ENCODE assay signal across 9 mouse cellular contexts in genomic region chr19:44299078-44299477, GRCm38 (mm10). TPM values are rescaled to one million over a fixed set of nuclear protein-coding genes. Genes with fewer than 3 reads are reported as not detected.
DNase-seq lines count a peak whose midpoint lies in the region; ATAC-seq lines count a peak whose summit lies in the region.
"Had no signal": no experiment of that assay in that cellular context is flagged by ENCODE, and none has a peak within 500 bp of the region (broad histone marks: within the 10 kb centered on the region; RNA-seq: fewer than 3 reads in every experiment).

No protein-coding gene starts in this region.

- H3K4me1 ChIP-seq in liver, embryonic 11.5 days (replicated peaks; ENCODE audit: control insufficient read depth, insufficient read depth, low read length) = peaks cover 68% of the 10 kb centered on the region
- H3K4me1 ChIP-seq in forebrain, embryonic 10.5 days = peaks cover 68% of the 10 kb centered on the region
- H3K4me1 ChIP-seq in limb, embryonic 11.5 days (ENCODE audit: control insufficient read depth, insufficient read depth, low read length) = peaks cover 34% of the 10 kb centered on the region
- H3K4me1 ChIP-seq in neural tube, embryonic 14.5 days (ENCODE audit: control insufficient read depth, insufficient read depth, low read length) = peaks cover 51% of the 10 kb centered on the region

- H3K36me3 ChIP-seq in liver, embryonic 11.5 days (ENCODE audit: control insufficient read depth, insufficient read depth, low read length) = peaks cover 78% of the 10 kb centered on the region
- peaks cover 93% of the 10 kb centered on the region for H3K36me3 ChIP-seq in forebrain, embryonic 10.5 days (replicated peaks)
- peaks cover 57% of the 10 kb centered on the region for H3K36me3 ChIP-seq in limb, embryonic 11.5 days (ENCODE audit: control insufficient read depth, insufficient read depth, low read length)
- H3K36me3 ChIP-seq in neural tube, embryonic 14.5 days (ENCODE audit: control insufficient read depth, insufficient read depth, low read length) = peaks cover 71% of the 10 kb centered on the region

- H3K4me2 ChIP-seq in liver, embryonic 11.5 days = peak overlapping the region; percentile 97
- H3K4me2 ChIP-seq in limb, embryonic 11.5 days (ENCODE audit: low read depth, severe bottlenecking) = peak overlapping the region; percentile 100; the same call in 1 of the 2 replicates
- H3K4me2 ChIP-seq in neural tube, embryonic 14.5 days (ENCODE audit: low read depth, low read length) = peak overlapping the region; percentile 95

- H3K9me3 ChIP-seq in liver, embryonic 11.5 days (ENCODE audit: control insufficient read depth, low read length) = no peaks in the 10 kb centered on the region
- H3K9me3 ChIP-seq in forebrain, embryonic 10.5 days = no peaks in the 10 kb centered on the region
- no peaks in the 10 kb centered on the region for H3K9me3 ChIP-seq in limb, embryonic 11.5 days (ENCODE audit: control insufficient read depth, low read length)
- H3K9me3 ChIP-seq in neural tube, embryonic 14.5 days (ENCODE audit: control insufficient read depth, low read length) = no peaks in the 10 kb centered on the region

- ATAC-seq in liver, embryonic 11.5 days (replicated peaks; ENCODE audit: low FRiP score) = no peak
- no peak for ATAC-seq in limb, embryonic 11.5 days (ENCODE audit: insufficient number of reproducible peaks, low FRiP score, low TSS enrichment, low read depth)
- ATAC-seq in neural tube, embryonic 14.5 days (ENCODE audit: low read depth) = no peak

- 0 out of 2 replicates have a peak overlapping the region, but pooled peaks have one; percentile 16 for H3K9ac ChIP-seq in liver, embryonic 11.5 days (ENCODE audit: low read depth, low read length)
- H3K9ac ChIP-seq in limb, embryonic 11.5 days (ENCODE audit: low read length) = no peak overlapping the region
- no peak overlapping the region for H3K9ac ChIP-seq in neural tube, embryonic 14.5 days (replicated peaks; ENCODE audit: low read depth, low read length)

- WGBS in liver, embryonic 11.5 days = 94% methylated on average over 9 of the region's 9 CpGs
- WGBS in forebrain, embryonic 10.5 days = 91% methylated on average over 9 of the region's 9 CpGs
- WGBS in limb, embryonic 11.5 days = 91% methylated on average over 9 of the region's 9 CpGs
- WGBS in neural tube, embryonic 14.5 days = 82% methylated on average over 9 of the region's 9 CpGs

- H3K27ac ChIP-seq in liver, embryonic 11.5 days (ENCODE audit: low read depth, low read length) = no peak overlapping the region
- no peak overlapping the region for H3K27ac ChIP-seq in forebrain, embryonic 10.5 days
- H3K27ac ChIP-seq in limb, embryonic 11.5 days (replicated peaks; ENCODE audit: low read depth, low read length) = no peak overlapping the region
- H3K27ac ChIP-seq in neural tube, embryonic 14.5 days (ENCODE audit: low read depth, low read length) = no peak overlapping the region

- H3K27me3 ChIP-seq in liver, embryonic 11.5 days (replicated peaks; ENCODE audit: control insufficient read depth, insufficient read depth, low read length) = no peaks in the 10 kb centered on the region
- no peaks in the 10 kb centered on the region for H3K27me3 ChIP-seq in forebrain, embryonic 10.5 days (ENCODE audit: poor library complexity, severe bottlenecking)
- H3K27me3 ChIP-seq in limb, embryonic 11.5 days (ENCODE audit: control insufficient read depth, insufficient read depth, low read length) = no peaks in the 10 kb centered on the region
- no peaks in the 10 kb centered on the region for H3K27me3 ChIP-seq in neural tube, embryonic 14.5 days (ENCODE audit: control insufficient read depth, insufficient read depth, low read length)

- peak overlapping the region; percentile 88 for H3K4me3 ChIP-seq in liver, embryonic 11.5 days (ENCODE audit: low read depth, low read length)
- H3K4me3 ChIP-seq in forebrain, embryonic 10.5 days = peak overlapping the region; percentile 76
- H3K4me3 ChIP-seq in limb, embryonic 11.5 days (ENCODE audit: low read depth, low read length) = peak overlapping the region; percentile 94; the same call in 1 of the 2 replicates
- peak overlapping the region; percentile 79 for H3K4me3 ChIP-seq in neural tube, embryonic 14.5 days (ENCODE audit: low read depth, low read length)

- no peak for DNase-seq in liver, embryonic 11.5 days (ENCODE audit: low spot score)
- no peak for DNase-seq in liver
- DNase-seq in forebrain, embryonic 10.5 days (ENCODE audit: extremely low spot score, low spot score) = no peak
- DNase-seq in limb, embryonic 11.5 days (ENCODE audit: low spot score) = no peak
- no peak for DNase-seq in T-cell, adult 2 months (ENCODE audit: low spot score)
- no peak for DNase-seq in testis, postnatal 14 days (ENCODE audit: low spot score)
- DNase-seq in thymus, postnatal 10 days (ENCODE audit: low spot score in 2 of 2) = no peak
- DNase-seq: layer of hippocampus, postnatal 36 days had no signal

RNA-seq across cellular contexts. Expression of gene Scd2, which starts 5.6 kb away (rescaled TPM):
- 212 and 231 TPM in 2 replicates for polyA plus RNA-seq in liver, embryonic 11.5 days (2014; fragmentation: Nextera tagmentation; extraction: Ambion mirVana)
- 369 and 403 TPM in 2 replicates for polyA plus RNA-seq in forebrain, embryonic 10.5 days (2016; fragmentation: Nextera tagmentation; extraction: Ambion mirVana)
- polyA plus RNA-seq in limb, embryonic 11.5 days (2014; fragmentation: Nextera tagmentation; extraction: Ambion mirVana) = 309 and 322 TPM in 2 replicates
- 293 and 373 TPM in 2 replicates for polyA plus RNA-seq in neural tube, embryonic 14.5 days (2014; fragmentation: Nextera tagmentation; extraction: Ambion mirVana)

RNA-seq across cellular contexts. Expression of gene Scd4, which starts 33.8 kb away (rescaled TPM):
- 0.06 and 0.16 TPM in 2 replicates for polyA plus RNA-seq in liver, embryonic 11.5 days (2014; fragmentation: Nextera tagmentation; extraction: Ambion mirVana)
- 0.06 TPM in 1 of 2 replicates, not detected in the other for polyA plus RNA-seq in forebrain, embryonic 10.5 days (2016; fragmentation: Nextera tagmentation; extraction: Ambion mirVana)
- polyA plus RNA-seq in limb, embryonic 11.5 days (2014; fragmentation: Nextera tagmentation; extraction: Ambion mirVana) = 0.09 TPM in 1 of 2 replicates, not detected in the other
- 0.13 and 0.15 TPM in 2 replicates for polyA plus RNA-seq in neural tube, embryonic 14.5 days (2014; fragmentation: Nextera tagmentation; extraction: Ambion mirVana)
